8 mouse cellular contexts compared by ENCODE assay signal in genomic region chr7:143748041-143748868, GRCm38 (mm10). TPM values are rescaled to one million over a fixed set of nuclear protein-coding genes. Genes with fewer than 3 reads are reported as not detected.
DNase-seq lines count a peak whose midpoint lies in the region; ATAC-seq and TF ChIP-seq lines count a peak whose summit lies in the region.

No protein-coding gene starts in this region.

- H3K4me2 ChIP-seq in CH12.LX (ENCODE audit: insufficient read depth, low read depth, poor library complexity, severe bottlenecking) = no peak overlapping the region
- H3K4me2 ChIP-seq in forebrain, embryonic 15.5 days (replicated peaks) = peak overlapping the region; percentile 41

- no peak for TF ChIP-seq EP300 in CH12.LX (IDR thresholded peaks at IDR 0.05; ENCODE audit: low read length)

- H3K9me3 ChIP-seq in CH12.LX (replicated peaks; ENCODE audit: low read length) = no peaks in the 10 kb centered on the region
- H3K9me3 ChIP-seq in forebrain, embryonic 15.5 days = no peaks in the 10 kb centered on the region

- peaks cover 57% of the 10 kb centered on the region for H3K27me3 ChIP-seq in CH12.LX (replicated peaks)
- no peaks in the 10 kb centered on the region for H3K27me3 ChIP-seq in forebrain, embryonic 15.5 days
- no peaks in the 10 kb centered on the region for H3K27me3 ChIP-seq in thymus, adult 2 months (ENCODE audit: control insufficient read depth, insufficient read depth, low read length)

- peak; percentile 86 for TF ChIP-seq RAD21 in CH12.LX (IDR thresholded peaks at IDR 0.05; ENCODE audit: low read depth, low read length)

- H3K4me1 ChIP-seq in CH12.LX (ENCODE audit: control insufficient read depth in 1 of 2, insufficient read depth in 2 of 2) = no peaks in the 10 kb centered on the region; a peak in 1 of 4 replicates
- peaks cover 16% of the 10 kb centered on the region for H3K4me1 ChIP-seq in forebrain, embryonic 15.5 days
- H3K4me1 ChIP-seq in lung, adult 2 months (ENCODE audit: control insufficient read depth, insufficient read depth, low read length) = no peaks in the 10 kb centered on the region; the same call in 1 of the 2 replicates
- H3K4me1 ChIP-seq in thymus, adult 2 months (replicated peaks; ENCODE audit: control insufficient read depth, insufficient read depth, low read length) = peaks cover 3% of the 10 kb centered on the region

- no peak overlapping the region for H3K27ac ChIP-seq in CH12.LX (ENCODE audit: insufficient read depth, low read depth)
- H3K27ac ChIP-seq in forebrain, embryonic 15.5 days (replicated peaks) = peak overlapping the region; percentile 78
- H3K27ac ChIP-seq in thymus, adult 2 months (ENCODE audit: control insufficient read depth, insufficient read depth, low read length) = no peak overlapping the region

- in situ Hi-C loops in CH12.LX (cut with MboI; ENCODE audit: low pct_ligation_motif_present, low pct_unique_long_range_greater_than_20kb, low sequenced_read_pairs) = loop anchor here (25.0 kb wide), 1 partner anchor 611 kb away; no protein-coding TSS in a partner anchor

- no peak overlapping the region for H3K4me3 ChIP-seq in CH12.LX (replicated peaks in 1 of 3; ENCODE audit: low read depth in 2 of 3, low read length in 2 of 3, poor library complexity in 1 of 3)
- peak overlapping the region; percentile 16 for H3K4me3 ChIP-seq in forebrain, embryonic 15.5 days
- H3K4me3 ChIP-seq in lung, adult 2 months (replicated peaks; ENCODE audit: extremely low read depth, low read depth, low read length) = no peak overlapping the region
- H3K4me3 ChIP-seq in thymus, adult 2 months (ENCODE audit: control insufficient read depth, insufficient read depth, low read length) = no peak overlapping the region

- no peak for TF ChIP-seq POLR2A in CH12.LX (IDR thresholded peaks at IDR 0.05; ENCODE audit: low read depth, low read length)
- TF ChIP-seq POLR2A in lung, adult 2 months (IDR thresholded peaks at IDR 0.05; ENCODE audit: borderline replicate concordance, extremely low read depth, low read depth, low read length) = no peak
- TF ChIP-seq POLR2A in thymus, adult 2 months (IDR thresholded peaks at IDR 0.05; ENCODE audit: control insufficient read depth, extremely low read depth, insufficient read depth, low read length, poor library complexity) = no peak

- H3K9ac ChIP-seq in CH12.LX (ENCODE audit: insufficient read depth, low read depth) = no peak overlapping the region
- 0 out of 2 replicates have a peak overlapping the region, but pooled peaks have one; percentile 24 for H3K9ac ChIP-seq in forebrain, embryonic 15.5 days (replicated peaks)

- TF ChIP-seq CTCF in CH12.LX (conservative IDR thresholded peaks at IDR 0.05 in 1 of 2, IDR thresholded peaks at IDR 0.05 in 1 of 2; ENCODE audit: low read depth in 2 of 2, low read length in 2 of 2) = peak; percentile 63 to 96
- peak; percentile 98 for TF ChIP-seq CTCF in lung, adult 2 months (IDR thresholded peaks at IDR 0.05; ENCODE audit: insufficient read depth, low read length)
- peak; percentile 69; the same call in 1 of the 2 replicates for TF ChIP-seq CTCF in thymus, adult 2 months (IDR thresholded peaks at IDR 0.05; ENCODE audit: borderline replicate concordance, control insufficient read depth, extremely low read depth, insufficient read depth, low read length, poor library complexity)

- no peaks in the 10 kb centered on the region for H3K36me3 ChIP-seq in CH12.LX (replicated peaks in 1 of 2; ENCODE audit: control insufficient read depth in 1 of 2, insufficient read depth in 1 of 2, low read length in 1 of 2)
- H3K36me3 ChIP-seq in forebrain, embryonic 15.5 days = no peaks in the 10 kb centered on the region
- H3K36me3 ChIP-seq in thymus, adult 2 months (ENCODE audit: control insufficient read depth, insufficient read depth, low read length) = no peaks in the 10 kb centered on the region

- H3K79me2 ChIP-seq in CH12.LX (replicated peaks; ENCODE audit: control insufficient read depth, extremely low read depth, insufficient read depth, poor library complexity, severe bottlenecking) = no peaks in the 10 kb centered on the region

- dilution Hi-C loops in CH12.LX (cut with MboI; ENCODE audit: extremely low pct_ligation_motif_present, extremely low pct_unique_long_range_greater_than_20kb, low sequenced_read_pairs) = no loop called here

- ATAC-seq in cerebellum, adult (ENCODE audit: insufficient number of reproducible peaks, low FRiP score, low TSS enrichment) = peak; percentile 72; the same call in 1 of the 2 replicates
- ATAC-seq in forebrain, embryonic 15.5 days (replicated peaks) = peak; percentile 93

- peak; percentile 65 for DNase-seq in CH12.LX (ENCODE audit: extremely low read depth)
- DNase-seq in heart, postnatal 25 days (ENCODE audit: low spot score) = peak; percentile 71
- DNase-seq in layer of hippocampus, adult 11-12 months (ENCODE audit: low spot score) = peak; percentile 90
- peak; percentile 90 for DNase-seq in lung, adult 2 months
- peak; percentile 69 for DNase-seq in ovary, adult 18-20 months (ENCODE audit: low spot score)
- DNase-seq in thymus, adult 2 months = peak; percentile 80

- intact Hi-C loops in heart, postnatal 25 days (cut with DNase I) = loop anchor here (1.0 to 5.0 kb wide), 2 partner anchors 42 to 166 kb away; no protein-coding TSS in a partner anchor

- WGBS in forebrain, embryonic 15.5 days = 3% methylated on average over 16 of the region's 16 CpGs
- WGBS in lung, adult 2 months = 3% methylated on average over 16 of the region's 16 CpGs
- 15% methylated on average over 16 of the region's 16 CpGs for WGBS in thymus, adult 2 months

TF ChIP-seq in CH12.LX, 34 proteins besides CTCF, POLR2A, EP300 and RAD21:
- TF ChIP-seq USF1 (IDR thresholded peaks at IDR 0.05; ENCODE audit: low read depth, low read length) (no peak), JUN (IDR thresholded peaks at IDR 0.05; ENCODE audit: insufficient read depth, low read depth, low read length) (no peak), MYC (IDR thresholded peaks at IDR 0.05; ENCODE audit: low read depth, low read length) (no peak), NRF1 (IDR thresholded peaks at IDR 0.05; ENCODE audit: low read depth, low read length) (peak; percentile 24; the same call in 1 of the 2 replicates), MAZ (IDR thresholded peaks at IDR 0.05; ENCODE audit: low read depth, low read length) (no peak), NELFE (IDR thresholded peaks at IDR 0.05; ENCODE audit: low read depth, low read length) (peak; percentile 28; the same call in 1 of the 2 replicates), ZC3H11A (IDR thresholded peaks at IDR 0.05; ENCODE audit: low read depth, low read length) (peak; percentile 14; the same call in 1 of the 2 replicates), SIN3A (IDR thresholded peaks at IDR 0.05; ENCODE audit: low read length) (no peak), SMC3 (IDR thresholded peaks at IDR 0.05; ENCODE audit: low read depth, low read length) (peak; percentile 87), ELF1 (IDR thresholded peaks at IDR 0.05; ENCODE audit: low read depth, low read length) (no peak), MAX (IDR thresholded peaks at IDR 0.05; ENCODE audit: low read length) (no peak), MAFK (IDR thresholded peaks at IDR 0.05; ENCODE audit: insufficient replicate concordance, low read length) (no peak), TCF12 (IDR thresholded peaks at IDR 0.05; ENCODE audit: low read depth, low read length) (no peak), GABPA (IDR thresholded peaks at IDR 0.05; ENCODE audit: insufficient replicate concordance, low read depth, low read length) (no peak), UBTF (IDR thresholded peaks at IDR 0.05; ENCODE audit: low read depth, low read length) (no peak)
TF ChIP-seq in CH12.LX: peak in this region for 4.

RNA-seq across cellular contexts. Expression of gene Osbpl5, which starts 8.5 kb away (rescaled TPM):
- total RNA-seq in CH12.LX (2012; rRNA removed) (1.7 and 2.0 TPM in 2 replicates), CH12.LX (2014; rRNA removed) (0.66 and 1.1 TPM in 2 replicates)
- 1.6 and 2.2 TPM in 2 replicates for polyA plus RNA-seq in CH12.LX (2012; ENCODE audit: insufficient read length, low read depth)
- 30.2 and 32.4 TPM in 2 replicates for polyA plus RNA-seq in forebrain, embryonic 15.5 days (2015; fragmentation: Nextera tagmentation; extraction: Ambion mirVana)
- 10 to 100 TPM; 16.0 to 21.5 TPM for total RNA-seq in heart, postnatal 25 days (2021)
- 103 and 125 TPM in 2 replicates for polyA plus RNA-seq in lung, adult 2 months (2012; rRNA removed)
- 16.6 and 20.6 TPM in 2 replicates for polyA plus RNA-seq in thymus, adult 2 months (2012; rRNA removed)

RNA-seq across cellular contexts. Expression of gene Mrgprg, which starts 18.5 kb away (rescaled TPM):
- total RNA-seq in CH12.LX (2012; rRNA removed) = not detected in 2 replicates
- not detected in 2 replicates for total RNA-seq in CH12.LX (2014; rRNA removed)
- polyA plus RNA-seq in CH12.LX (2012; ENCODE audit: insufficient read length, low read depth) = not detected in 2 replicates
- polyA plus RNA-seq in forebrain, embryonic 15.5 days (2015; fragmentation: Nextera tagmentation; extraction: Ambion mirVana) = not detected in 2 replicates
- total RNA-seq in heart, postnatal 25 days (2021) = not detected
- polyA plus RNA-seq in lung, adult 2 months (2012; rRNA removed) = not detected in 2 replicates
- polyA plus RNA-seq in thymus, adult 2 months (2012; rRNA removed) = 2.0 and 2.2 TPM in 2 replicates

RNA-seq across cellular contexts. Expression of gene Mrgpre, which starts 36.0 kb away (rescaled TPM):
- 1.3 and 1.5 TPM in 2 replicates for total RNA-seq in CH12.LX (2012; rRNA removed)
- 0.26 and 0.68 TPM in 2 replicates for total RNA-seq in CH12.LX (2014; rRNA removed)
- polyA plus RNA-seq in CH12.LX (2012; ENCODE audit: insufficient read length, low read depth) = 3.0 and 3.5 TPM in 2 replicates
- polyA plus RNA-seq in forebrain, embryonic 15.5 days (2015; fragmentation: Nextera tagmentation; extraction: Ambion mirVana) = 3.0 and 3.5 TPM in 2 replicates
- total RNA-seq in heart, postnatal 25 days (2021) = 1 to 10 TPM; 1.0 to 1.3 TPM
- polyA plus RNA-seq in lung, adult 2 months (2012; rRNA removed) = 2.2 and 3.2 TPM in 2 replicates
- polyA plus RNA-seq in thymus, adult 2 months (2012; rRNA removed) = 9.8 and 11.3 TPM in 2 replicates
